Mouse (Mus musculus) heart, embryonic 16.5 days (tissue): ENCODE measurements at regions not wholly inside any gene's neighbourhood (a gene's known extent, or its start where the extent isn't known, plus 50 kb on each side); places are given as distances from the start of the nearest gene placed in this dataset.

Source experiments
- ATAC-seq: fragments of 200-750 bp; cut with Nextera tagmentation; replicated peaks from 2 replicates; pipeline ENCODE4 v1.8.0; 2017; ENCODE audit warnings: moderate number of reproducible peaks; ENCODE audit not compliant: insufficient read depth, low FRiP score; ENCODE audit errors: extremely low read depth
- H3K27ac ChIP-seq: fragments of 300-500 bp; sonication (generic); 2 replicates; pipeline ENCODE4 v1.5.1; 2014; ENCODE audit warnings: mild to moderate bottlenecking, low read length, control low read depth, moderate library complexity
- H3K27me3 ChIP-seq: fragments of 300-500 bp; sonication (generic); 2 replicates; pipeline ENCODE4 v1.6.1; 2014; ENCODE audit warnings: low read length, mixed read lengths; ENCODE audit not compliant: control insufficient read depth, insufficient read depth
- H3K36me3 ChIP-seq: fragments of 300-500 bp; sonication (generic); 2 replicates; pipeline ENCODE4 v1.6.1; 2014; ENCODE audit not compliant: control insufficient read depth, insufficient read depth
- H3K4me1 ChIP-seq: fragments of 300-500 bp; sonication (generic); 2 replicates; pipeline ENCODE4 v1.6.1; 2014; ENCODE audit warnings: low read length, mixed read lengths; ENCODE audit not compliant: control insufficient read depth, insufficient read depth
- H3K4me2 ChIP-seq: fragments of 300-500 bp; sonication (generic); 2 replicates; pipeline ENCODE4 v1.6.1; 2014; ENCODE audit warnings: low read depth, mild to moderate bottlenecking, control low read depth, low read length
- H3K4me3 ChIP-seq: fragments of 300-500 bp; sonication (generic); 2 replicates; pipeline ENCODE4 v1.5.1; 2014; ENCODE audit warnings: mild to moderate bottlenecking, control low read depth, low read length
- H3K9ac ChIP-seq: fragments of 300-500 bp; sonication (generic); 2 replicates; pipeline ENCODE4 v1.6.1; 2014; ENCODE audit warnings: low read length, control low read depth
- H3K9me3 ChIP-seq: fragments of 300-500 bp; sonication (generic); replicated peaks from 2 replicates; pipeline ENCODE4 v1.6.1; 2016; ENCODE audit warnings: low read length; ENCODE audit not compliant: control insufficient read depth
- WGBS: fragments of 180-500 bp; shearing (Covaris S2); extraction: QIAGEN DNeasy Blood & Tissue Kit; methylation state at CpG from one replicate; pipeline ENCODE4 v1.1.7; 2014; 5-methylcytosine and 5-hydroxymethylcytosine counted together

DNA sequence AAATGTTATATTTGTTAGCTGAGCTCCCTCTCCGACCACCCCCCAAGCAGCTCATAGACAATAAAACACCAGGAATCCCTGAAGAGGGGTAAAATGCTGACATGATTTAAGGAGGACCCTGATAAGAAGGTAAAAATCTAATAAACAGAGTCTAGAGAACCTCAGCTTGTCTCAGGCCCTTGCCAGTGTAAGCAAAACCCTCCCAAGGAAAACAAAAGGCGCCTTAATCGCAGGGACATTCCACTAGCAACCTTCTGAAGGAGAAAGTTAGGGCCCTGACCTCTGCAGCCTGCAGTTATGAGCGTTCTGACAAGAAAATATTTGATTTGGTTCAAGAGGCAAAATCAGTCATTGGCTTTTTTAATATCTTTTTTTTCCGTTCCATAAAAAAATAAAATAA is 212.2 kb downstream of the Gm10295 start:
- WGBS, result 65% methylated on average over 5 of the region's 5 CpGs
- Histone ChIP-seq H3K9me3 (no peaks in the 10 kb centered on the region), H3K4me2 (no peak overlapping the region), H3K36me3 (no peaks in the 10 kb centered on the region), H3K27me3 (no peaks in the 10 kb centered on the region), H3K27ac (no peak overlapping the region), H3K4me3 (no peak overlapping the region), H3K9ac (no peak overlapping the region), H3K4me1 (no peaks in the 10 kb centered on the region)
- ATAC-seq, result no peak

DNA sequence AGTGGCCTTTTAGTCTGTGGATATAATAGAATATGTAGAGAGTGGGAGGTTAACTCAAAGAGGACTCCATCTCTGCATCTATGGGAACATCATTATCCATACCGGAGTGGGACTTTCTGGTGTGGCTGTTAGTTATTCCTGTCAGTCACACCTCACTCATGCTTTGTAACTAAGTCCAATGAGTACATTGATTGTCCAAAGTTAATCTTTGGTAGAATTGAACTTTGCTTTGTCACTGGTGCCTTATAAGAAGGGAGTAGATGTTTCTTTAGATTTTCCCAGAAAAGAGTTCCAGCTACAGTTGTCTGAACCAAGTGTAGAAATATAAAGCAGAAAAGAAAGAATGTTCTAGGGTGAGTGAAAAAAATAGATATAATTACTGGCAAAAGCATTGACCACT is 221.3 kb downstream of the Gm10295 start:
- H3K27ac ChIP-seq, result no peak overlapping the region
- no peak overlapping the region for H3K4me3 ChIP-seq
- no peaks in the 10 kb centered on the region for H3K27me3 ChIP-seq
- WGBS, result 91% methylated on average over 1 of the region's 1 CpGs
- no peak for ATAC-seq
- H3K4me2 ChIP-seq, result no peak overlapping the region
- H3K9me3 ChIP-seq, result no peaks in the 10 kb centered on the region
- H3K36me3 ChIP-seq, result no peaks in the 10 kb centered on the region
- H3K4me1 ChIP-seq, result no peaks in the 10 kb centered on the region
- H3K9ac ChIP-seq, result no peak overlapping the region

DNA sequence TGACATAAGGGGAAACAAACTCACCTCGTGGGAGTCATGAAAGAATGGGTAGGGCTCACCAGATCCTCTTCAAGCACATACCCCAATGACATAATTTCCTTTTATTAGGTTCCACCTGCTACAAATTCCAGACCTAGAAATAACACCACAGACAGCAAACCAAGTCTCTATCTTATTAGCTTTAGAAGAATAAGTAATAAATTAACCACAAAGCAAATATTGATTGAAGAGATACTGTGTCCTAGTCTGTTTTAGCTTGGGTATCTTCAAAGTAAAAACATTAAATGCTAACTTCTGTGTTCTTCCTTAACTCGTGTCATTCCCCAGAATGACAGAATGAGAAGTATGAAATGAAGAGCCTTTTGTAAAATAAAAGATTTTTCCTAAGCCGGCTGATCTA is 222.4 kb downstream of the Gm10295 start:
- Histone ChIP-seq H3K9me3 (no peaks in the 10 kb centered on the region), H3K27me3 (no peaks in the 10 kb centered on the region), H3K4me1 (no peaks in the 10 kb centered on the region), H3K27ac (no peak overlapping the region), H3K4me2 (no peak overlapping the region), H3K36me3 (no peaks in the 10 kb centered on the region), H3K4me3 (no peak overlapping the region), H3K9ac (no peak overlapping the region)
- 61% methylated on average over 3 of the region's 3 CpGs for WGBS
- no peak for ATAC-seq

DNA sequence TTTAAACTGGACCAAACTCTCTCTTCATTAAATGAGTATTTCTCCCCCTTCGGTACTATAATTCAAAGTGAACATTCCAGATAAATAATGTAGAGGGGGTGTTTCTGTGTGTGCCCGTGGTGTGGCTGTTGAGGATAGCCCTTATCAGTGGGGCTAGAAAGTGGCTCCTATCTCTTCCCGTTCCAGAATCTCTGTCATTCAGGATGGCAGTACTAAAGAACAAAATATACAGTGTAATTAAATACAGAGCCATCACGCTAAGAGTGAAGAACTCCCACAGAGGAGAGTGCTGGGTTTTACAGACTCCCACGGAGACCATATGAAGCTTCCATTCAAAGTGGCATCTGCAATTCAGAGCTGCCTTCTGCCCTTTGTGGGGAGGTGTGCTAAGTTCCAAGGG is 229.8 kb downstream of the Gm10295 start:
- Histone ChIP-seq H3K9me3 (no peaks in the 10 kb centered on the region), H3K9ac (no peak overlapping the region), H3K27ac (no peak overlapping the region), H3K4me2 (no peak overlapping the region), H3K4me3 (no peak overlapping the region), H3K36me3 (no peaks in the 10 kb centered on the region), H3K27me3 (no peaks in the 10 kb centered on the region), H3K4me1 (no peaks in the 10 kb centered on the region)
- 35% methylated on average over 5 of the region's 5 CpGs for WGBS
- ATAC-seq, result no peak

DNA sequence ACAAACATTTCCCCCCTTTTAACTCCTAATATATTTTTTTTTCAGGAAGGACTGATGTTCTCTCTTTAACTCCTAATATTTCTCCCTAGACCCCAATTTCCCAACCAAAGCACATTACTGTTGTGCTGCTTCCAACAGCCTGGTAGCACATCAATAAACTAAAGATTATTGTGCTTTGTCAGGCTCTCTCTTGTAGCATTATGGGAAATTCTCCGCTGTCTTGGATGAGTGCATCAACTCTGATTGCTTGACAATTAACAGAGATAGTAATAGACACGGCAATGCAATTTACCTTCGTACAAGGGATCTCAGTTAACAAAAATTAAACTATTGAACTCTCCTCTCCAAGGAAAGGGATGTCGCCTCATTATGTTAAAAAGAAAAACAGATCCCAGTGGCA is 230.3 kb downstream of the Gm10295 start:
- WGBS, result 85% methylated on average over 4 of the region's 4 CpGs
- Histone ChIP-seq H3K9ac (no peak overlapping the region), H3K27me3 (no peaks in the 10 kb centered on the region), H3K36me3 (no peaks in the 10 kb centered on the region), H3K4me3 (no peak overlapping the region), H3K27ac (no peak overlapping the region), H3K4me2 (no peak overlapping the region), H3K4me1 (no peaks in the 10 kb centered on the region), H3K9me3 (no peaks in the 10 kb centered on the region)
- ATAC-seq, result no peak

DNA sequence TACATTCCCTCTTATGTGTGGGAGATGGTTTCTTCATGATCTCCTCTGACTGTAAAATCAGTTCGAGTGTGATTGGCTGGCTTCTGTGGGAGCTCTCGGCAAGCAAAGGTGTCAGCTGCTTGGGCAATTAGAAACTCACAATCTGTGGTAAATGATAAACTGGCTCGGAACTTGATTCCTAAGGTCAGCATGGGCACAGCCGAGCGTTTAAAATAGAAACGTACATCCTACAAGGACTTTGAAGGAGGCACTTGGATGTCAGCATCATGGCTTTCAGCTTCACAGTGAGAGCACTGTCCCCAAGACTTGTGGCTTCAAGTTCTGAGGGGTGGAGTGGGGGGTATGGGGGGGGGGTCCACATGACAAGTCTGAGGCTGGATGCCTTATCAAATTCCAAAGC is 231.3 kb downstream of the Gm10295 start:
- no peaks in the 10 kb centered on the region for H3K9me3 ChIP-seq
- no peak overlapping the region for H3K4me2 ChIP-seq
- H3K9ac ChIP-seq, result no peak overlapping the region
- no peaks in the 10 kb centered on the region for H3K27me3 ChIP-seq
- H3K4me3 ChIP-seq, result no peak overlapping the region
- 36% methylated on average over 6 of the region's 6 CpGs for WGBS
- no peaks in the 10 kb centered on the region for H3K36me3 ChIP-seq
- H3K27ac ChIP-seq, result no peak overlapping the region
- ATAC-seq, result no peak
- no peaks in the 10 kb centered on the region for H3K4me1 ChIP-seq

DNA sequence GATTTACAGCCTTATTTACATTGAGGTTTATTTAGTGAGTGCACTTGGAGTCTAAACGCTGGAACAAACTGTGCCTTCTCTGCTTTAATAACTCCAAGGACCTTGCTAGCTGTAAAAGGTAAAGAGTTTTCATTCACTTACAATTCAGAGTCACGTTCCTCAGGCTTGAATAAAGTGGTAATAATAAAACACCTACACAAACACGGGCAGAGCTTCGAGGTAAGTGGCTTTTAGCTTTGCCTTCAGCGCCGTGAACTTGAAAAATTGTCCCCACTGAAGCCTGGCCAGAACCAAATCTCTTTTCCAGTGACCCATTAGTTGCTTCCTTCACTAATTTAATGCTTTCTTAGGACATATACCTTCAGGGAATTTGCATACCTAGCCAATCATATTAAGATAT is 244.2 kb downstream of the Gm10295 start:
- WGBS, result 81% methylated on average over 6 of the region's 6 CpGs
- no peaks in the 10 kb centered on the region for H3K9me3 ChIP-seq
- no peaks in the 10 kb centered on the region for H3K27me3 ChIP-seq
- H3K4me3 ChIP-seq, result no peak overlapping the region
- no peak overlapping the region for H3K9ac ChIP-seq
- H3K27ac ChIP-seq, result no peak overlapping the region
- H3K36me3 ChIP-seq, result no peaks in the 10 kb centered on the region
- no peaks in the 10 kb centered on the region for H3K4me1 ChIP-seq
- no peak overlapping the region for H3K4me2 ChIP-seq
- no peak for ATAC-seq

DNA sequence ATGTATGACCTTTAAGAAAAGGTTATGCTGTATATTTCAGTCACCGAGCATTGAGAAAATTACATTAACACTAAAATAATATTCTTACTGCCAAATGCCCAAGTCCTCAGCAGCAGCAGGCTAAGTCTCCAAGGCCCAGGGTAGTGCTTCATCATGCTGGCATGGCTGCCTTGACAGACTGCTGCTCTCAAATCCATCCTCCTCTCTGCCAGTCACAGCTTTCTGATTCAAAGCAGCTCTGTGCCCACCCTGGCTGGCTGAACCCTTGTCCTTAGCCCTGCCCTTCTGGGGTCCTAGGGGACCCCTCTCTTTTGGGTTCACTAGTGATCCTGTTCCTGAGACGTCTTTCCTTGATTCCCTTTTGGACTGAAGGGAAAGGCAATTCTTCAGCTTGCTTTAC is 251.0 kb downstream of the Gm10295 start:
- no peak for ATAC-seq
- Histone ChIP-seq H3K27me3 (no peaks in the 10 kb centered on the region), H3K4me1 (no peaks in the 10 kb centered on the region), H3K4me3 (no peak overlapping the region), H3K36me3 (no peaks in the 10 kb centered on the region), H3K9ac (no peak overlapping the region), H3K9me3 (no peaks in the 10 kb centered on the region), H3K27ac (no peak overlapping the region), H3K4me2 (no peak overlapping the region)
- WGBS, result 64% methylated on average over 2 of the region's 2 CpGs

DNA sequence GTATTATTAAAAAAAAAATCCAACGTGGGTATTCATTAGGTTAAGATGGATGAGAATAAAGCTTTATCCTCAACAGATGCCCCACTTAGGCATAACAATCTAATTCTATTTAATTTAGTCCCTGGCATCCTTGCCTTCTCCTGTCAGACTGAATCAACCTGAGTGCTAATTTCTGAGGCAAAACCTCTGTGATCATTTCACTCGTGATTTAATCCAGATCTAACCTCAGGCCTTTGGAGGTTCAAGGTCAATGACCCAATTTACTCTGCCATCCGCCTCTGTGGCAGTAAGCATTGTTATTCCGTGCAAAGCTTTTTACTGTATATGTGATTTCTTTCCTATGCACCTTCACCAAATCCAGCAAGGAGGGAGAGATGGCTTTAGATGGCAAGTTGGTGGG is 253.0 kb downstream of the Gm10295 start:
- Histone ChIP-seq H3K4me3 (no peak overlapping the region), H3K9me3 (no peaks in the 10 kb centered on the region), H3K27me3 (no peaks in the 10 kb centered on the region), H3K27ac (no peak overlapping the region), H3K9ac (no peak overlapping the region), H3K4me2 (no peak overlapping the region), H3K4me1 (0 out of 2 replicates have a peak, but pooled peaks cover under 1% of the 10 kb centered on the region), H3K36me3 (no peaks in the 10 kb centered on the region)
- 55% methylated on average over 4 of the region's 4 CpGs for WGBS
- no peak for ATAC-seq
